Mouse (Mus musculus): ENCODE results near the gene Rabl2. TPM values are rescaled to one million over a fixed set of nuclear protein-coding genes. Genes with fewer than 3 reads are reported as not detected.

Rabl2 gene
- polyA plus RNA-seq, 1 experiment from 2014 or later, result 55.1 TPM

GRCm38 (mm10) chr15:89582494-89582893 is 9.2 kb downstream of the Rabl2 start:
- Histone ChIP-seq H3K4me3 (no peak overlapping the region), H3K27ac (no peak overlapping the region), H3K36me3 (ENCODE audit: poor library complexity, severe bottlenecking) (peaks cover 51% of the 10 kb centered on the region), H3K4me1 (no peaks in the 10 kb centered on the region), H3K27me3 (no peaks in the 10 kb centered on the region), H3K9ac (no peak overlapping the region), H3K9me3 (replicated peaks) (no peaks in the 10 kb centered on the region), H3K4me2 (no peak overlapping the region)
- ATAC-seq, result no peak
- WGBS, result 88% methylated on average over 7 of the region's 7 CpGs

GRCm38 (mm10) chr15:89572147-89572546 is 19.6 kb downstream of the Rabl2 start:
- Histone ChIP-seq H3K4me1 (no peaks in the 10 kb centered on the region), H3K36me3 (ENCODE audit: poor library complexity, severe bottlenecking) (no peaks in the 10 kb centered on the region), H3K9me3 (replicated peaks) (no peaks in the 10 kb centered on the region), H3K4me3 (no peak overlapping the region), H3K4me2 (no peak overlapping the region), H3K27ac (no peak overlapping the region), H3K27me3 (no peaks in the 10 kb centered on the region), H3K9ac (no peak overlapping the region)
- WGBS, result 75% methylated on average over 8 of the region's 8 CpGs
- no peak for ATAC-seq

GRCm38 (mm10) chr15:89568114-89568513 is 23.6 kb downstream of the Rabl2 start, which contains the start of gene Acr:
Gene Acr (plus strand): TSS chr15:89568326.
- no peaks in the 10 kb centered on the region for H3K4me1 ChIP-seq
- no peak for ATAC-seq
- H3K27me3 ChIP-seq, result no peaks in the 10 kb centered on the region
- H3K9ac ChIP-seq, result no peak within 1 kb of the TSS
- no peak within 1 kb of the TSS for H3K4me2 ChIP-seq
- H3K9me3 ChIP-seq (replicated peaks), result no peaks in the 10 kb centered on the region
- 95% methylated on average over 6 of the region's 6 CpGs for WGBS
- no peak within 1 kb of the TSS for H3K4me3 ChIP-seq
- no peak within 1 kb of the TSS for H3K27ac ChIP-seq
- no peaks in the 10 kb centered on the region for H3K36me3 ChIP-seq (ENCODE audit: poor library complexity, severe bottlenecking)

GRCm38 (mm10) chr15:89559202-89559731 is 32.5 kb downstream of the Rabl2 start:
- H3K4me1 ChIP-seq, result peaks cover 18% of the 10 kb centered on the region; the same call in 1 of the 2 replicates
- H3K27ac ChIP-seq, result no peak overlapping the region
- no peak overlapping the region for H3K4me3 ChIP-seq
- no peak overlapping the region for H3K4me2 ChIP-seq
- H3K9ac ChIP-seq, result no peak overlapping the region
- no peak for ATAC-seq
- no peaks in the 10 kb centered on the region for H3K36me3 ChIP-seq (ENCODE audit: poor library complexity, severe bottlenecking)
- H3K9me3 ChIP-seq (replicated peaks), result no peaks in the 10 kb centered on the region
- 37% methylated on average over 10 of the region's 10 CpGs for WGBS
- H3K27me3 ChIP-seq, result peaks cover 43% of the 10 kb centered on the region

- no peak for ATAC-seq
- WGBS, result 5% methylated on average over 34 of the region's 34 CpGs
- peaks cover 43% of the 10 kb centered on the region for H3K27me3 ChIP-seq
Observed at GRCm38 (mm10) chr15:89557996-89558390, 33.7 kb downstream of the Rabl2 start.

GRCm38 (mm10) chr15:89557179-89557995 is 34.3 kb downstream of the Rabl2 start:
- Histone ChIP-seq H3K4me3 (peak overlapping the region; percentile 20), H3K27ac (no peak overlapping the region), H3K4me2 (peak overlapping the region; percentile 40), H3K9me3 (replicated peaks) (no peaks in the 10 kb centered on the region), H3K27me3 (peaks cover 43% of the 10 kb centered on the region), H3K36me3 (ENCODE audit: poor library complexity, severe bottlenecking) (peaks cover 2% of the 10 kb centered on the region; the same call in 1 of the 2 replicates), H3K9ac (peak overlapping the region; percentile 39; the same call in 1 of the 2 replicates), H3K4me1 (peaks cover 18% of the 10 kb centered on the region; the same call in 1 of the 2 replicates)
- ATAC-seq, result no peak
- 10% methylated on average over 32 of the region's 40 CpGs for WGBS

More at GRCm38 (mm10) chr15:89557996-89558390, 33.7 kb downstream of the Rabl2 start:
- H3K9me3 ChIP-seq (replicated peaks), result no peaks in the 10 kb centered on the region
- peaks cover 18% of the 10 kb centered on the region; the same call in 1 of the 2 replicates for H3K4me1 ChIP-seq
- peak overlapping the region; percentile 20 for H3K4me3 ChIP-seq
- no peak overlapping the region for H3K27ac ChIP-seq
- no peak overlapping the region for H3K9ac ChIP-seq
- peak overlapping the region; percentile 40 for H3K4me2 ChIP-seq
- H3K36me3 ChIP-seq (ENCODE audit: poor library complexity, severe bottlenecking), result no peaks in the 10 kb centered on the region

GRCm38 (mm10) chr15:89556401-89557178 is 35.1 kb downstream of the Rabl2 start:
- Histone ChIP-seq H3K9ac (peak overlapping the region; percentile 39; the same call in 1 of the 2 replicates), H3K9me3 (replicated peaks) (no peaks in the 10 kb centered on the region), H3K27me3 (peaks cover 43% of the 10 kb centered on the region), H3K36me3 (ENCODE audit: poor library complexity, severe bottlenecking) (peaks cover 5% of the 10 kb centered on the region; the same call in 1 of the 2 replicates), H3K4me3 (peak overlapping the region; percentile 16), H3K4me1 (peaks cover 18% of the 10 kb centered on the region; the same call in 1 of the 2 replicates), H3K27ac (no peak overlapping the region), H3K4me2 (peak overlapping the region; percentile 40)
- 23% methylated on average over 23 of the region's 23 CpGs for WGBS
- peak; percentile 71 for ATAC-seq

GRCm38 (mm10) chr15:89555591-89555990 is 36.1 kb downstream of the Rabl2 start:
- no peak for ATAC-seq
- no peak overlapping the region for H3K27ac ChIP-seq
- peaks cover 18% of the 10 kb centered on the region; the same call in 1 of the 2 replicates for H3K4me1 ChIP-seq
- no peak overlapping the region for H3K4me2 ChIP-seq
- H3K9ac ChIP-seq, result no peak overlapping the region
- peaks cover 43% of the 10 kb centered on the region for H3K27me3 ChIP-seq
- 96% methylated on average over 6 of the region's 6 CpGs for WGBS
- H3K4me3 ChIP-seq, result no peak overlapping the region
- peaks cover 7% of the 10 kb centered on the region; the same call in 1 of the 2 replicates for H3K36me3 ChIP-seq (ENCODE audit: poor library complexity, severe bottlenecking)
- H3K9me3 ChIP-seq (replicated peaks), result no peaks in the 10 kb centered on the region

GRCm38 (mm10) chr15:89551733-89552132 is 40.0 kb downstream of the Rabl2 start:
- no peak overlapping the region for H3K4me3 ChIP-seq
- no peak overlapping the region for H3K9ac ChIP-seq
- WGBS, result 81% methylated on average over 1 of the region's 1 CpGs
- no peaks in the 10 kb centered on the region for H3K9me3 ChIP-seq (replicated peaks)
- peaks cover 22% of the 10 kb centered on the region for H3K4me1 ChIP-seq
- peaks cover 32% of the 10 kb centered on the region for H3K27me3 ChIP-seq
- H3K27ac ChIP-seq, result no peak overlapping the region
- no peak overlapping the region for H3K4me2 ChIP-seq
- ATAC-seq, result no peak
- peaks cover 21% of the 10 kb centered on the region for H3K36me3 ChIP-seq (ENCODE audit: poor library complexity, severe bottlenecking)

GRCm38 (mm10) chr15:89550506-89550905 is 41.2 kb downstream of the Rabl2 start:
- no peak overlapping the region for H3K4me3 ChIP-seq

GRCm38 (mm10) chr15:89548837-89549236 is 42.9 kb downstream of the Rabl2 start:
- no peak overlapping the region for H3K9ac ChIP-seq
- H3K27ac ChIP-seq, result no peak overlapping the region
- H3K27me3 ChIP-seq, result peaks cover 23% of the 10 kb centered on the region
- H3K4me2 ChIP-seq, result peak overlapping the region; percentile 62
- peak; percentile 60 for ATAC-seq
- H3K36me3 ChIP-seq (ENCODE audit: poor library complexity, severe bottlenecking), result peaks cover 21% of the 10 kb centered on the region
- 30% methylated on average over 11 of the region's 11 CpGs for WGBS
- H3K4me1 ChIP-seq, result peaks cover 20% of the 10 kb centered on the region
- no peaks in the 10 kb centered on the region for H3K9me3 ChIP-seq (replicated peaks)
- peak overlapping the region; percentile 35 for H3K4me3 ChIP-seq

More at GRCm38 (mm10) chr15:89550506-89550905, 41.2 kb downstream of the Rabl2 start:
- Histone ChIP-seq H3K27ac (no peak overlapping the region), H3K4me2 (no peak overlapping the region), H3K9ac (no peak overlapping the region), H3K4me1 (peaks cover 20% of the 10 kb centered on the region), H3K27me3 (peaks cover 27% of the 10 kb centered on the region), H3K9me3 (replicated peaks) (no peaks in the 10 kb centered on the region), H3K36me3 (ENCODE audit: poor library complexity, severe bottlenecking) (peaks cover 21% of the 10 kb centered on the region)
- 92% methylated on average over 8 of the region's 8 CpGs for WGBS
- ATAC-seq, result no peak

Measured in forebrain, embryonic 13.5 days (tissue).